Mouse (Mus musculus): ENCODE results near the gene Colec11. TPM values are rescaled to one million over a fixed set of nuclear protein-coding genes. Genes with fewer than 3 reads are reported as not detected.

Gene Colec11
- polyA plus RNA-seq, 1 experiment from 2014 or later = 14.9 TPM

DNA sequence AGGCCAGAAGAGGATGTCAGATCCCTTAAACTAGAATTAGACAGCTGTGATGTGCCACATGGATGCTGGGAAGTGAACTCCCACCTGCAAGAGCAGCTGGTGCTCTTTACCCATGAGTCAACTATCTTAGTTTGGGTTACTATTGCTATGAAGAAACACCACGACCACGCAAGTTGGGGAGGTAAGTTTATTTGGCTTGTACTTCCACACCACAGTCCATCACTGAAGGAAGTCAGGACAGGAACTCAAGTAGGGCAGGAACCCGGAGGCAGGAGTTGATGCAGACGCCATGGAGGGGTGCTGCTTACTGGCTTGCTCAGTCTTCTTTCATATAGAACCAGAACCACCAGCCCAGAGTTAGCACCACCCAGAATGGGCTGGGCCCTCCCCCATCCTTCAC lies 3.9 kb upstream of the Colec11 start:
- H3K9me3 ChIP-seq (replicated peaks) = no peaks in the 10 kb centered on the region
- 48% methylated on average over 4 of the region's 4 CpGs for WGBS (ENCODE audit: insufficient replicate concordance)
- H3K9ac ChIP-seq = no peak overlapping the region
- peaks cover 41% of the 10 kb centered on the region for H3K36me3 ChIP-seq
- H3K4me1 ChIP-seq (replicated peaks) = peaks cover 47% of the 10 kb centered on the region
- no peak overlapping the region for H3K27ac ChIP-seq
- ATAC-seq (ENCODE audit: low read depth) (no peak), DNase-seq (no peak)
- H3K4me2 ChIP-seq = no peak overlapping the region
- no peaks in the 10 kb centered on the region for H3K27me3 ChIP-seq
- no peak overlapping the region for H3K4me3 ChIP-seq (replicated peaks)

DNA sequence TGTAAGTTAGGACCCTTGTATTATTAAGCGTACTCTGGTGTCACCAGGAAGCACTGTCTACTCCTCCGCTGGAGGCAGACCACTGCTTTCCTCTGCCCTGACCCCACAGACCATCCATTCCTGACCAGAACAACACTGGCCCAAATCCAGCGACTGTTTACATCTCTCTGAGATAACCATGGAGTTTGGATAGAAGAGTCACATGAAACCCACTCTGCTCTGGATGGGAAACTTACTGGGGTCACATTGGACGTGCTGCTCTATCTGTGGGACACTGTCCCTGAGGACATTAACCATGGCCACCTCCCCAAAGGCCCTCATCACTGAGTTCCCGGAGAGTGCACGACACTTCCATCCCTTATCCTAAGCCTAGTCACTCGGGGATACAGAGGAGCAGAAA lies 2.2 kb upstream of the Colec11 start:
- Histone ChIP-seq H3K4me1 (replicated peaks) (peaks cover 43% of the 10 kb centered on the region), H3K27ac (no peak overlapping the region), H3K36me3 (peaks cover 24% of the 10 kb centered on the region), H3K4me2 (no peak overlapping the region), H3K27me3 (no peaks in the 10 kb centered on the region), H3K9ac (no peak overlapping the region), H3K9me3 (replicated peaks) (no peaks in the 10 kb centered on the region), H3K4me3 (replicated peaks) (no peak overlapping the region)
- no peak for DNase-seq
- ATAC-seq (ENCODE audit: low read depth) = no peak
- 64% methylated on average over 7 of the region's 7 CpGs for whole genome bisulfite sequencing (ENCODE audit: insufficient replicate concordance)

DNA sequence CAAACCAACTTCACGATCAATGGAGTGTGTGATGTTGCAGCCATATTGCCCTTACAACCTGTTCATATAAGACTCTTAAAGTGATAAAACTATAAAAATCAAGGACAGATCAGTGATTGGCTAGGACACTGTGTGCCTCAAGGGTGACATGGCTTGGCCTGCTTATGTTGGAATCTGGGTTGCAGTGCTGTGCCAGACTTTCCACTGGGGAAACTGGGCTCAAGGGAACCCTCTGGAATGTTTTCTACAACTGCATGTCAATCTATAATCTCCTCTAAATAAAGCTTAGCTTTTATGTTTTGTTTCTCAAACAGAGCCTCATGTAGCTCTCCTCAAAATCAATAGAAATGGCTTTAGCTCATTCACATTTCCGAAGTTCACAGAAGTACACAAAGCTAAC lies 1.1 kb upstream of the Colec11 start:
- DNase-seq (no peak), ATAC-seq (ENCODE audit: low read depth) (no peak)
- Histone ChIP-seq H3K4me3 (replicated peaks) (no peak overlapping the region), H3K9ac (no peak overlapping the region), H3K27me3 (no peaks in the 10 kb centered on the region), H3K9me3 (replicated peaks) (no peaks in the 10 kb centered on the region), H3K4me1 (replicated peaks) (peaks cover 33% of the 10 kb centered on the region), H3K36me3 (peaks cover 13% of the 10 kb centered on the region), H3K4me2 (no peak overlapping the region), H3K27ac (no peak overlapping the region)
- 64% methylated on average over 2 of the region's 2 CpGs for WGBS (ENCODE audit: insufficient replicate concordance)

DNA sequence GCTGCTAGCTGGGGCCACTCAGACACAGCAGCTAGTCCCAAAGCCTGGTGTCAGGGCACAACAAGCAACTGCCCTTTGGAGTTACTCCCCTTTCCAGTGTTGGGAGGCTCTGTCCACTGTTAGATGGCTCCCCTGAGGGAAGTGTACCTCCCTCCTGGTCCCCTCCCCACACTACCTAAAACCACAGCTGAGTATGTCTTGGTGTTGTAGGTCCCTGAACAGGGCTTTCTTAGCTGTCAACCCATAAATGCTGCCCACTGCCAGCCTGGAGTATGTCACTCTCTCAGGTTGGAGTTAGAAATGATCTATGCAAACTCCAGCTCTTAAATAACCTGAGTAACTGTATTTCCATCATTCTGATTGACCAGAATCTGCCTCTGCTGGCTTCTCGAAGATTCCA lies 536 bp downstream of the Colec11 start:
- Histone ChIP-seq H3K27ac (0 out of 2 replicates have a peak overlapping the region, but pooled peaks have one; percentile 24), H3K9ac (no peak overlapping the region), H3K4me2 (peak overlapping the region; percentile 33), H3K4me3 (replicated peaks) (peak overlapping the region; percentile 14), H3K27me3 (no peaks in the 10 kb centered on the region), H3K4me1 (replicated peaks) (peaks cover 24% of the 10 kb centered on the region), H3K36me3 (no peaks in the 10 kb centered on the region), H3K9me3 (replicated peaks) (no peaks in the 10 kb centered on the region)
- ATAC-seq (ENCODE audit: low read depth) = no peak
- DNase-seq = no peak
- WGBS (ENCODE audit: insufficient replicate concordance) = 57% methylated on average over 1 of the region's 1 CpGs

DNA sequence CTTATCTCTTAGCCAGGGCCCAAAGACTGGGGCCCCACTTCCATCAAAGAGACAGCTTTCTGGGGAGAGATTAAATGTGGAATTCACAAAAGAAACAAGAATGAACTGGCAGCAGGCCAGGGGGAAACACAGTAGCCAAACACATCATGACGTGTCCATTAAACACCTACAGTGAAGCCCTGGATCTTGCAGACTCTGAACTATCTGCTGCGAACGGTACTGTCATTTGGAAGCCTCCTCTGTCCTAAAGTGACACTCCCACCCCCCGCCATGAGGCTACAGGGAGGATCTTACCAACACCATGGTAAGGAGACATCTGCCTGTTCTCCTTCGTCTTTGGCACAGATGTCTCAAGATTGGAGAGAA lies 1.0 kb downstream of the Colec11 start:
- peak; percentile 22; the same call in 1 of the 2 replicates for ATAC-seq (ENCODE audit: low read depth)
- 0 out of 2 replicates have a peak overlapping the region, but pooled peaks have one; percentile 14 for H3K4me3 ChIP-seq (replicated peaks)

DNA sequence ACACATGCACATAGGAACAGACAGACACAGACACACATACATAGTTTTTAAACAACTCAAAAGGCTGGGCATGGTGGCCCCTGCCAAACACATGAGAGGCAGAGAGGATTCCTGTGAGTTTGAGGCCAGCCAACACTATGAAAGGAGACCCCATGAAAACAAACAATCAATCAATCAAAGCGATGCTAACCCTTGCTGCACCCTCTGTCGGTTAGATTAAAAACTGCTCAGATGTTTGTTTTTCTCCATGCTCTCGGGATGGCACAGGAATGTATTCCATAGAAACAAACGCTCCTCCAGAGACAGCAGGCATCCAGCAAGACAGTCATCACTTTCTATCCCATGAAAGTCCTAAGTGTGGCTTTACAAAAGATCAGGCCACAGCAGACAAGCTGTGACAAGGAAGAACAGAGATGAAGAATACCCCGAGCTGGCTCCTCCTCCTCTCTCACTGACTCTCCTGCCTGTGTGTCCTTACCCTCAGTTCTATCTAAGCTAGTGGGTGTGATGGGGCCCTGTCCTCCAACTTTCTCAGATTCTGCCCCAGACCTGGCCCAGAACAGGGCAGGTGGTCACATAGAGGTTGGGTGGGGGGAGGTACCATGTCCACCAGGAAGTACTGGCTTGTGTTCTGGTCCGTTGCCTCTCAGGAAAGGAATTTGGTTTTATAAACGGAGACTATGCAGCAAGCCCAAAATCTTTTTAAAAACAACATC lies 1.6 kb downstream of the Colec11 start:
- Histone ChIP-seq H3K9ac (no peak overlapping the region), H3K9me3 (replicated peaks) (no peaks in the 10 kb centered on the region), H3K4me1 (replicated peaks) (peaks cover 24% of the 10 kb centered on the region), H3K4me2 (peak overlapping the region; percentile 3; the same call in 1 of the 2 replicates), H3K36me3 (no peaks in the 10 kb centered on the region), H3K27ac (no peak overlapping the region), H3K4me3 (replicated peaks) (no peak overlapping the region), H3K27me3 (no peaks in the 10 kb centered on the region)
- DNase-seq (no peak), ATAC-seq (ENCODE audit: low read depth) (peak; percentile 14; the same call in 1 of the 2 replicates)
- WGBS (ENCODE audit: insufficient replicate concordance) = 15% methylated on average over 7 of the region's 7 CpGs

More for the DNA sequence above, 1.0 kb downstream of the Colec11 start:
- H3K9ac ChIP-seq = no peak overlapping the region
- no peak for DNase-seq
- no peaks in the 10 kb centered on the region for H3K36me3 ChIP-seq
- peak overlapping the region; percentile 33 for H3K4me2 ChIP-seq
- WGBS (ENCODE audit: insufficient replicate concordance) = 25% methylated on average over 5 of the region's 5 CpGs
- 0 out of 2 replicates have a peak overlapping the region, but pooled peaks have one; percentile 24 for H3K27ac ChIP-seq
- peaks cover 24% of the 10 kb centered on the region for H3K4me1 ChIP-seq (replicated peaks)
- no peaks in the 10 kb centered on the region for H3K9me3 ChIP-seq (replicated peaks)
- no peaks in the 10 kb centered on the region for H3K27me3 ChIP-seq

DNA sequence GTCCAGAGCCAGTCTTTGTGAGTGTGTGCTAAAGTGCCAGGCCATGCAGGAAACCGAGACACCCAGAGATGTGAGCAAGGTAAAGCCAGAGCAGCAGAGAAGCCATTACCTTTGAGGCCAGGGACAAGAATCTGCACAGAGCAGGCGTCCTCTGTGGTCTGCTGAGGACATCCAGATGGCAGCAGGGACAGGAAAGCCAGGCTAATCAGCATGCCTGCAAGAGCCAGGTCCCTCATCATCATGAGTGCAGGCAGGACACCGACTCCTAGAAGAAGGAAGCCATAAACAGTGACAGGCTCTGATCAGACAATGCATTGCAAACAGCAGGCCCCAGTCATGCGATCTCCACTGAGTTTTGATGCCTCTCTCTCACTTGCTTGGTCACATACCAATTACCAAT lies 5.9 kb downstream of the Colec11 start:
- 22% methylated on average over 4 of the region's 4 CpGs for WGBS (ENCODE audit: insufficient replicate concordance)
- Histone ChIP-seq H3K9me3 (replicated peaks) (no peaks in the 10 kb centered on the region), H3K4me2 (no peak overlapping the region), H3K4me1 (replicated peaks) (peaks cover 11% of the 10 kb centered on the region), H3K4me3 (replicated peaks) (no peak overlapping the region), H3K27me3 (no peaks in the 10 kb centered on the region), H3K36me3 (no peaks in the 10 kb centered on the region), H3K27ac (no peak overlapping the region), H3K9ac (no peak overlapping the region)
- no peak for DNase-seq
- ATAC-seq (ENCODE audit: low read depth) = no peak

DNA sequence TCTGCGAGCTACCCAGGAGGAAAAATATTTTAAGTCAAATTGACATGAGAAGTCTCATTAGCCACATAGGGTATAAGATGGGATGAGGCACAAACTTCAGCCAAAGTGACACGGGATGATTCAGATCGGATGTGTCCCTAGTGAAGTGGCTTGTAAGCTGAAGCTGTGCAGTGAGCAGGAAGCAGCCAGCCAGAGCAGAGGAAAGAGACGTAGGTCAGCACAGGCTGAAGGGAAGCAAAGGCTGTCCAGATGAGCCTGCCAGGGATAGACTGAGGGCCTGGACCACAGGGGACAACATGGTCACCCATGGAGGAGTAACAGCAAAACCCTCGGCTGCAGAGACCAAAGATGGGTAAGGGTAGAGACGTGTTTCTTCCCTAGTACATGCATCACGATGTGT lies 8.8 kb downstream of the Colec11 start:
- Histone ChIP-seq H3K27me3 (no peaks in the 10 kb centered on the region), H3K36me3 (no peaks in the 10 kb centered on the region), H3K4me1 (replicated peaks) (no peaks in the 10 kb centered on the region), H3K4me3 (replicated peaks) (no peak overlapping the region), H3K27ac (no peak overlapping the region), H3K9ac (no peak overlapping the region; the same call in 1 of the 2 replicates), H3K4me2 (no peak overlapping the region), H3K9me3 (replicated peaks) (no peaks in the 10 kb centered on the region)
- no peak for ATAC-seq (ENCODE audit: low read depth)
- 57% methylated on average over 7 of the region's 7 CpGs for WGBS (ENCODE audit: insufficient replicate concordance)
- no peak for DNase-seq

DNA sequence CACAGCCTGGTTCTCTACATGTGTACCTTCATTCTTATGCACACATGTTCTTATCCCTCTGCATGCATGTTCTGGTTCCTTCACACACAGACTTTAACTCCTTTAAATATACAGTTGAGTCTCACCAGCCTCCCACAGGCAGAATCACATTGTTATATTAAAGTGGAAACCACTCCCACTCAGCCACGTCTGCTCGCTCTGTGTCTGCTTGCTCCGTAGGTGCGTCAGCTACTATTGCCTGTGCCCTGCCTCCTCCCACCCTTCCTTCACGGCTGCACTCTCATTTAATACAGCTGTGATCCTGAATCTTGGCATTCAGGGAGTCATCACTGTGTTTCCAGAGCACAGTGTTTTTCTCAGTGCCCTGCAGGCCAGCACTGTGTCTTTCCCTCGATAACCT lies 10.8 kb downstream of the Colec11 start:
- no peaks in the 10 kb centered on the region for H3K4me1 ChIP-seq (replicated peaks)
- H3K27ac ChIP-seq = no peak overlapping the region
- H3K4me3 ChIP-seq (replicated peaks) = no peak overlapping the region
- no peak for ATAC-seq (ENCODE audit: low read depth)
- 71% methylated on average over 6 of the region's 6 CpGs for WGBS (ENCODE audit: insufficient replicate concordance)
- DNase-seq = no peak
- no peaks in the 10 kb centered on the region for H3K9me3 ChIP-seq (replicated peaks)
- H3K9ac ChIP-seq = no peak overlapping the region
- H3K36me3 ChIP-seq = no peaks in the 10 kb centered on the region
- H3K4me2 ChIP-seq = no peak overlapping the region
- no peaks in the 10 kb centered on the region for H3K27me3 ChIP-seq

DNA sequence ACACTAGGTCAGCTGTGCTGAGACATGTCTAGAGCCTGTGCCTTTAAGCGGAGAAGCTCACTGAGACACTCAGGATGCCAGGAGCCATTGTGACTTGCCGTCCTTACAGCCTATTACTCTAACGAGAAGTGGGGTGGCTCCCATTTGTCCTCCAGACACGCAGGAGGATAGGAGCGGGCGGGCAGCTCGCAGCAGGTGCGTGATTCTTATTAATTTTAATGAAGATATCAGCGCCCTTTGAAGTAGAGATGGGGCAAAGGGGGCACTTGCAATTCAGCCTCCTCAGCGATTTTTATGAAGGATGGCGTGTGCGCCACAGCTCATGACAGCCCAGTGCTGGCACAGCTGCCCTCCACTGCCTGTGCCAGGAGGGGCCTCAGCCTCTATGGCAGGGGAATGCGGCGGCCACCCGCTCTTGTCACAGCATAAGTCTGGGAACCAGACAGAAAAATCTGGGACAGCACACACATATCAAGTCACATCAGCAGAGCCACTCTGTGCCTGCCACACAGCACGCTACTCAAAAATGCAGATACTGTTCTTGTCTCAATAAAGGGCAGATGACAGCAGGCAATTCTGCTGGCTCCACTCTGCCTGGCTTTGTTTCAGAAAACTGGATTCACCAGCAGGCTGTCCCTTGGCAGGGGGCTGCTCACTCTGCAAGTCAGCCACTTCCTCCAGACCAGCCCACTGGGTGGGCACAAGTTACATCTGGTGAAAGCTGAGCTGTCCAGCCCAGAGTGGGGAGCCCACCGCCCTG lies 15.5 kb downstream of the Colec11 start:
- DNase-seq = no peak
- Histone ChIP-seq H3K9me3 (replicated peaks) (no peaks in the 10 kb centered on the region), H3K27ac (no peak overlapping the region), H3K4me3 (replicated peaks) (no peak overlapping the region), H3K4me2 (no peak overlapping the region), H3K36me3 (no peaks in the 10 kb centered on the region), H3K4me1 (replicated peaks) (no peaks in the 10 kb centered on the region), H3K27me3 (no peaks in the 10 kb centered on the region), H3K9ac (no peak overlapping the region)
- no peak for ATAC-seq (ENCODE audit: low read depth)
- WGBS (ENCODE audit: insufficient replicate concordance) = 60% methylated on average over 17 of the region's 17 CpGs

DNA sequence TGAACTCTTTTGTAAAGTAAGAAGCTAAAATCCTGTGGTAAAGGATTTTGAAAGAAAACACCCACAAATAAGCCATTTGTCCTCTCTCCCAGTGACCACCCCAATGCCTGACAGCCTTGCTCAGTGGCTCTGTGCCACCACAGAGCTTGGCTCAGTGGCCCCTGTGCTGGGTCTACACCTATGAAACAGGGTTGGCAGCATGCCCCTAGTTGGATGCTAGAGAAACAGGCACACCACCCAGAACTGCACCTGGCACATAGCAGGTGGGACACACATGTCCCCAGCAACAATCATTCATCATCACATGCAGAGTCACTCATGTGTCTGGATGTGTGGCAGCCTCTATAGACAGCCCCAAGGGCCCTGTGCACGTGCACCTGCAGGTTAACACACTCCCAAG lies 19.7 kb downstream of the Colec11 start:
- no peak overlapping the region for H3K9ac ChIP-seq
- H3K27me3 ChIP-seq = 0 out of 2 replicates have a peak, but pooled peaks cover 4% of the 10 kb centered on the region
- DNase-seq (no peak), ATAC-seq (ENCODE audit: low read depth) (no peak)
- no peaks in the 10 kb centered on the region for H3K4me1 ChIP-seq (replicated peaks)
- 35% methylated on average over 1 of the region's 1 CpGs for WGBS (ENCODE audit: insufficient replicate concordance)
- no peak overlapping the region for H3K27ac ChIP-seq
- H3K9me3 ChIP-seq (replicated peaks) = no peaks in the 10 kb centered on the region
- H3K36me3 ChIP-seq = no peaks in the 10 kb centered on the region
- no peak overlapping the region for H3K4me2 ChIP-seq
- no peak overlapping the region for H3K4me3 ChIP-seq (replicated peaks)
